ENCODE assay signal across 7 mouse cellular contexts in the genomic region with DNA sequence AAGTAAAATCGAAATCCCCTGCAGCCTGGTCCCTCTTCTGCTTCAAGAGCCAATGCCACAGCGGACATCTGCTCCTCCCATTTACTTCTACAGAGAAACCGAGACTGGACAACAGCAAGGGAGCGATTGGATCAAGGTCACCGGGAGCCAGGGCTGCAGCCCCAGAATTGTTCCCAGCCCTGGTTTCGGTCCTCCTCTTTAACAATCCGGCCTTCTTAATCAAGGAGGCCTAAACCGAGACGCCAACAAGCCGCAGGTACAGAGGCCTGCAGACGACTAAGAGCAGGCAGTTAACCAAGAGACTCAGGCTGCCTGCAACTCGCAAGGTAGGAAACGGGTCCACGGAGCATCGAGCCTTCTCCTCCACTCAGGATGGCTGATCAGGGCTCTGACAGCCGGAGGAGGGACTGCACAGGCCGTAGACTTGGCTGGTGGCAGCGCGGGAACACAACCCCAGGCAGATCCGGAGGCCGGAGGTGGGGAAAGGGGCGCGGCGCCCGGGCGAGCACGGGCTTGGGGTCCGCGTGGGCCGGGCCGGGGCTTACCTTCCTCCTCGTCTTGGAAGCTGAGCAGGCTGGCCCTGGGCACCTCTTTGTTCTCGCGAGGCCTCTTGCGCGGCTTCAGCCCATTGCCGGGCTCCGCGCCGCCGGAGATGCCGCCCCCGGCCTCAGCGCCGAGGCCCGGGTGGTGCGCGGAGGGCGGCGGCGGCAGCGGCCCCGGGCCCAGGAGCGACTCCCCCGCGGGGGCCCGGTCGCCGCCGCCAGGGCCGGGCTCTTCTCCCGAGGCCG. TPM values are rescaled to one million over a fixed set of nuclear protein-coding genes. Genes with fewer than 3 reads are reported as not detected.
A peak's percentile ranks its signal among the peaks of the same experiment; 100 is the strongest.
DNase-seq lines count a peak whose midpoint lies in the region; ATAC-seq and TF ChIP-seq lines count a peak whose summit lies in the region.

No protein-coding gene starts in this region.

- H3K4me1 ChIP-seq in intestine, embryonic 14.5 days (replicated peaks; ENCODE audit: control insufficient read depth, insufficient read depth, low read length), result peaks cover 6% of the 10 kb centered on the region
- peaks cover 6% of the 10 kb centered on the region for H3K4me1 ChIP-seq in midbrain, embryonic 11.5 days (ENCODE audit: control insufficient read depth, insufficient read depth, low read length)

- H3K9ac ChIP-seq in intestine, embryonic 14.5 days (ENCODE audit: low read length), result peak overlapping the region; percentile 96
- H3K9ac ChIP-seq in midbrain, embryonic 11.5 days (ENCODE audit: low read length), result peak overlapping the region; percentile 98

- intact Hi-C loops in gastrocnemius, adult 2 months (cut with DNase I), result loop anchor here (2.0 to 5.0 kb wide), 3 partner anchors 29 to 111 kb away; partner anchors contain the start of gene Synj1
- intact Hi-C loops in left cerebral cortex, postnatal 4 days (cut with DNase I), result no loop called here

- peaks cover 28% of the 10 kb centered on the region for H3K36me3 ChIP-seq in intestine, embryonic 14.5 days (ENCODE audit: control insufficient read depth, insufficient read depth, low read length)
- 0 out of 2 replicates have a peak, but pooled peaks cover 2% of the 10 kb centered on the region for H3K36me3 ChIP-seq in midbrain, embryonic 11.5 days (ENCODE audit: control insufficient read depth, insufficient read depth, low read length)

- no peak for TF ChIP-seq CTCF in gastrocnemius, adult 2 months (IDR thresholded peaks at IDR 0.05)

- peak overlapping the region; percentile 84 for H3K4me3 ChIP-seq in gastrocnemius, adult 2 months
- peak overlapping the region; percentile 63 for H3K4me3 ChIP-seq in intestine, embryonic 14.5 days (ENCODE audit: low read depth, low read length)
- H3K4me3 ChIP-seq in midbrain, embryonic 11.5 days (ENCODE audit: low read depth, low read length), result peak overlapping the region; percentile 80

- peak; percentile 50 for ATAC-seq in activated CD4-positive, CD25-positive, alpha-beta regulatory T cell, adult 4 months
- ATAC-seq in intestine, embryonic 14.5 days (replicated peaks; ENCODE audit: low FRiP score, low TSS enrichment, low read depth), result peak; percentile 74
- peak; percentile 75 for ATAC-seq in midbrain, embryonic 11.5 days (ENCODE audit: low FRiP score)

- no peaks in the 10 kb centered on the region for H3K27me3 ChIP-seq in intestine, embryonic 14.5 days (replicated peaks; ENCODE audit: control insufficient read depth, insufficient read depth, low read length)
- H3K27me3 ChIP-seq in midbrain, embryonic 11.5 days (ENCODE audit: control insufficient read depth, insufficient read depth, low read length), result no peaks in the 10 kb centered on the region

- peak overlapping the region; percentile 96 for H3K27ac ChIP-seq in gastrocnemius, adult 2 months
- peak overlapping the region; percentile 93 for H3K27ac ChIP-seq in intestine, embryonic 14.5 days (ENCODE audit: low read depth)
- peak overlapping the region; percentile 94 for H3K27ac ChIP-seq in midbrain, embryonic 11.5 days (ENCODE audit: low read depth, low read length)

- H3K4me2 ChIP-seq in intestine, embryonic 14.5 days (ENCODE audit: low read length), result peak overlapping the region; percentile 78
- H3K4me2 ChIP-seq in midbrain, embryonic 11.5 days, result peak overlapping the region; percentile 73

- WGBS in intestine, embryonic 14.5 days, result under 1% methylated on average over 44 of the region's 63 CpGs
- WGBS in midbrain, embryonic 11.5 days, result under 1% methylated on average over 57 of the region's 63 CpGs

- peak; percentile 43 to 56 for DNase-seq in cerebellum, postnatal 36 days
- peak; percentile 73 for DNase-seq in gastrocnemius, adult 2 months
- peak; percentile 84 for DNase-seq in intestine, embryonic 14.5 days (ENCODE audit: low spot score)
- DNase-seq in left cerebral cortex, postnatal 4 days, result peak; percentile 57
- peak; percentile 96 for DNase-seq in midbrain, embryonic 11.5 days (ENCODE audit: low spot score, missing footprints)
- DNase-seq in right cerebral cortex, postnatal 4 days, result peak; percentile 55

- H3K9me3 ChIP-seq in intestine, embryonic 14.5 days (ENCODE audit: control insufficient read depth, low read length), result no peaks in the 10 kb centered on the region
- no peaks in the 10 kb centered on the region for H3K9me3 ChIP-seq in midbrain, embryonic 11.5 days (ENCODE audit: control insufficient read depth, low read length)

RNA-seq across cellular contexts. Expression of gene Paxbp1, which starts 0.7 kb away (rescaled TPM):
- 10 to 100 TPM; 83.2 to 84.4 TPM for polyA plus RNA-seq in activated CD4-positive, CD25-positive, alpha-beta regulatory T cell, adult 4 months (2017; shearing (Covaris generic))
- 10 to 100 TPM; 10.7 to 11.6 TPM for total RNA-seq in gastrocnemius, adult 2 months (2021)
- 60.7 and 71.1 TPM in 2 replicates for polyA plus RNA-seq in intestine, embryonic 14.5 days (2014; fragmentation: Nextera tagmentation; extraction: Ambion mirVana)
- total RNA-seq in left cerebral cortex, postnatal 4 days (2021), result 10 to 100 TPM; 91.2 to 94.8 TPM
- polyA plus RNA-seq in midbrain, embryonic 11.5 days (2014; fragmentation: Nextera tagmentation; extraction: Ambion mirVana), result 86.4 and 97.2 TPM in 2 replicates

RNA-seq across cellular contexts. Expression of gene Synj1, which starts 32.5 kb away (rescaled TPM):
- polyA plus RNA-seq in activated CD4-positive, CD25-positive, alpha-beta regulatory T cell, adult 4 months (2017; shearing (Covaris generic)), result 10 to 100 TPM; 29.0 to 32.6 TPM
- 10 to 100 TPM; 11.2 to 13.8 TPM for total RNA-seq in gastrocnemius, adult 2 months (2021)
- 15.2 and 18.1 TPM in 2 replicates for polyA plus RNA-seq in intestine, embryonic 14.5 days (2014; fragmentation: Nextera tagmentation; extraction: Ambion mirVana)
- 100 to 1,000 TPM; 140 to 164 TPM for total RNA-seq in left cerebral cortex, postnatal 4 days (2021)
- 23.3 and 27.0 TPM in 2 replicates for polyA plus RNA-seq in midbrain, embryonic 11.5 days (2014; fragmentation: Nextera tagmentation; extraction: Ambion mirVana)

RNA-seq across cellular contexts. Expression of gene 4932438H23Rik, which starts 51.3 kb away (rescaled TPM):
- polyA plus RNA-seq in activated CD4-positive, CD25-positive, alpha-beta regulatory T cell, adult 4 months (2017; shearing (Covaris generic)), result 1 to 10 TPM in 1 of 2 experiments, under 1 TPM in 1; 0.22 to 1.0 TPM
- total RNA-seq in gastrocnemius, adult 2 months (2021), result under 1 TPM; 0.08 to 0.48 TPM
- 0.13 TPM in 1 of 2 replicates, not detected in the other for polyA plus RNA-seq in intestine, embryonic 14.5 days (2014; fragmentation: Nextera tagmentation; extraction: Ambion mirVana)
- under 1 TPM; 0.40 to 0.44 TPM for total RNA-seq in left cerebral cortex, postnatal 4 days (2021)
- 0.26 TPM in 1 of 2 replicates, not detected in the other for polyA plus RNA-seq in midbrain, embryonic 11.5 days (2014; fragmentation: Nextera tagmentation; extraction: Ambion mirVana)

Comparison
In these comparisons a context has a peak if more than half of its experiments do, and no peak if none do; other contexts are left out.
1. Peak in every context shown above with its lines: DNase-seq, ATAC-seq, H3K4me3 ChIP-seq and H3K27ac ChIP-seq.